In the genomic region with DNA sequence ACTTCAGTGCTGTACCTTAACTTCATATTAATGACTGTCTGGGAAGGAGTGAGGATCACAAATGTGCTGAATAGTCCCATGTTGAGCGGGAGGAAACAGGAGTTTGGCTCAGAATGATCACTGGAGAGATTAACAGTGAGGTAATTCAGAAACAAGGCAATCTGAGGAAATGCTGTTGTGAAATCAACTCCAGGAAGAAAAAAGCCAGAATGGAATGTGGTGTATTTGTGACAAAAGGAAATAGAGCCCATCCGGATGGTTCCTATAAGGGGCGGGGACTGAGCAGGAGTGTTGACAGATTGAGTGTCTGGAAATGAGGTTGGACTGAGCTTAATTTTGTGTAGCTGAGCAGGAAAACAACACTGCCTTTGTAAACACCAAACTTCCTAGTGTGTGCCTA, we compare ENCODE assay signal across 12 mouse cellular contexts.
A peak's percentile ranks its signal among the peaks of the same experiment; 100 is the strongest.
DNase-seq lines count a peak whose midpoint lies in the region; ATAC-seq lines count a peak whose summit lies in the region.
"Had no signal": no experiment of that assay in that cellular context is flagged by ENCODE, and none has a peak within 500 bp of the region (broad histone marks: within the 10 kb centered on the region; RNA-seq: fewer than 3 reads in every experiment).

No protein-coding gene starts in this region.

- 48% methylated on average over 3 of the region's 3 CpGs for WGBS in intestine, embryonic 15.5 days
- 18% methylated on average over 3 of the region's 3 CpGs for WGBS in lung, embryonic 16.5 days

- H3K27ac ChIP-seq in intestine, embryonic 15.5 days = no peak overlapping the region
- peak overlapping the region; percentile 73 for H3K27ac ChIP-seq in lung, embryonic 16.5 days (ENCODE audit: low read length)

- H3K4me2 ChIP-seq in intestine, embryonic 15.5 days (replicated peaks) = no peak overlapping the region
- no peak overlapping the region for H3K4me2 ChIP-seq in lung, embryonic 16.5 days (ENCODE audit: low read depth, low read length)

- peak; percentile 27 for DNase-seq in adrenal gland, postnatal 14 days
- DNase-seq in adrenal gland, postnatal 10 days = no peak
- peak; percentile 49 for DNase-seq in adipocyte (ENCODE audit: low spot score)
- DNase-seq in layer of hippocampus, postnatal 36 days = no peak
- DNase-seq in embryo, embryonic 10.5 days (ENCODE audit: low spot score) = no peak
- DNase-seq: B cell, adult 2 months; cerebellum, adult 9-10 months; forebrain, postnatal 0 days; left cerebral cortex, postnatal 4 days had no signal

- H3K27me3 ChIP-seq in intestine, embryonic 15.5 days (replicated peaks) = no peaks in the 10 kb centered on the region
- H3K27me3 ChIP-seq in lung, embryonic 16.5 days (ENCODE audit: control insufficient read depth, insufficient read depth, low read depth, low read length) = no peaks in the 10 kb centered on the region

- ATAC-seq in intestine, embryonic 15.5 days = 0 out of 2 replicates have a peak, but pooled peaks have one; percentile 42
- ATAC-seq in lung, embryonic 16.5 days (ENCODE audit: low read depth) = peak; percentile 68
- ATAC-seq in cerebellum, adult (ENCODE audit: insufficient number of reproducible peaks, low FRiP score, low TSS enrichment) = no peak
- ATAC-seq: forebrain, postnatal 0 days had no signal

- no peak overlapping the region for H3K4me3 ChIP-seq in intestine, embryonic 15.5 days (replicated peaks)
- H3K4me3 ChIP-seq in lung, embryonic 16.5 days (ENCODE audit: low read length) = no peak overlapping the region

- no peaks in the 10 kb centered on the region for H3K4me1 ChIP-seq in intestine, embryonic 15.5 days (replicated peaks)
- H3K4me1 ChIP-seq in lung, embryonic 16.5 days (replicated peaks; ENCODE audit: control insufficient read depth, insufficient read depth, low read length) = peaks cover 23% of the 10 kb centered on the region

- H3K9me3 ChIP-seq in intestine, embryonic 15.5 days = no peaks in the 10 kb centered on the region
- H3K9me3 ChIP-seq in lung, embryonic 16.5 days (ENCODE audit: control insufficient read depth, low read length) = peaks cover 3% of the 10 kb centered on the region; the same call in 1 of the 2 replicates

- H3K36me3 ChIP-seq in intestine, embryonic 15.5 days = no peaks in the 10 kb centered on the region
- no peaks in the 10 kb centered on the region for H3K36me3 ChIP-seq in lung, embryonic 16.5 days (ENCODE audit: control insufficient read depth, insufficient read depth, low read length)

- no peak overlapping the region for H3K9ac ChIP-seq in intestine, embryonic 15.5 days
- no peak overlapping the region for H3K9ac ChIP-seq in lung, embryonic 16.5 days (ENCODE audit: low read length)
- H3K9ac ChIP-seq: forebrain, postnatal 0 days had no signal

Comparison
In these comparisons a context has a peak if more than half of its experiments do, and no peak if none do; other contexts are left out.
1. DNase-seq: peak in adrenal gland, postnatal 14 days (single experiment) and adipocyte (single experiment); none in adrenal gland, postnatal 10 days (single experiment), layer of hippocampus, postnatal 36 days (0 of 2) and embryo, embryonic 10.5 days (single experiment).